Mouse (Mus musculus) olfactory bulb, adult 2 months (tissue): Measurements from ENCODE around the gene Eif2ak2. TPM values are rescaled to one million over a fixed set of nuclear protein-coding genes. Genes with fewer than 3 reads are reported as not detected.

ENCODE experiments used
- H3K27ac ChIP-seq: fragments of 200-500 bp; 2 replicates; pipeline ENCODE4 v1.5.1; 2012; ENCODE audit warnings: low read depth, low read length; ENCODE audit not compliant: insufficient read depth
- H3K4me1 ChIP-seq: fragments of 200-500 bp; 2 replicates; pipeline ENCODE4 v1.6.1; 2012; ENCODE audit warnings: low read length; ENCODE audit not compliant: control insufficient read depth, insufficient read depth
- H3K4me3 ChIP-seq: fragments of 200-500 bp; 2 replicates; pipeline ENCODE4 v1.5.1; 2012; ENCODE audit warnings: mild to moderate bottlenecking, low read depth, low read length, moderate library complexity; ENCODE audit not compliant: insufficient read depth
- CTCF ChIP-seq: fragments of 200-500 bp; IDR thresholded peaks from 2 replicates; pipeline ENCODE4 v1.5.1; 2012; ENCODE audit warnings: low read depth, mild to moderate bottlenecking, low read length, moderate library complexity; ENCODE audit not compliant: insufficient read depth
- POLR2A ChIP-seq: fragments of 200-500 bp; IDR thresholded peaks from 2 replicates; pipeline ENCODE4 v1.6.1; 2012; ENCODE audit warnings: mild to moderate bottlenecking, low read depth, low read length, moderate library complexity; ENCODE audit not compliant: insufficient read depth
- WGBS: fragments of 180-500 bp; shearing (Covaris S2); methylation state at CpG from one replicate; pipeline ENCODE4 v1.1.7; 2018; 5-methylcytosine and 5-hydroxymethylcytosine counted together
- polyA plus RNA-seq: library from polyadenylated mRNA; stranded (reverse); fragments of >200 nt; gene quantifications from 2 replicates; pipeline ENCODE4 v1.2.4, GENCODE M21; 2012; ENCODE audit warnings: low replicate concordance; ENCODE audit not compliant: missing spikeins, insufficient read depth, insufficient read length

Gene Eif2ak2
- polyA plus RNA-seq, 1 experiment: not detected

DNA sequence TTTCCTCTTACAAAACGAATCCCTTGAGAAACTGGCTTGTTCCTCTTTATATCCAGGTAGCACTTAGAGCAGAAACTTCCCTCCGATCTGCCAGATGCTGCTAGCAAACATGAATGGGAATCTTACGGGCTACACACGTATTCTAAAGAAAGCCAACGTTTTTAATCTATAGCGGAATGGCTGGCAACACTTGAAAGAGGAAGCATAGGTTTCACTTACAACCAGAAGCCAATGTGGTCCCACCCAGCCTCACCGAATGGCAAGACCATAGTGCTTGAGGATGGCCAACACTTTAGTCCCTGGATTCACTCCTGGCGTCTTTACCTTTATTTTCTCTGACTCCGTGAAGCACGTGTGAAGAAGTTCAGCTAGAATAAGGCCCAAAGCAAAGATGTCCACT, 26.1 kb downstream of the Eif2ak2 start:
- H3K4me3 ChIP-seq: no peak overlapping the region
- no peak for TF ChIP-seq POLR2A
- no peak for TF ChIP-seq CTCF
- whole genome bisulfite sequencing: 93% methylated on average over 10 of the region's 10 CpGs
- H3K4me1 ChIP-seq: no peaks in the 10 kb centered on the region
- H3K27ac ChIP-seq: no peak overlapping the region

DNA sequence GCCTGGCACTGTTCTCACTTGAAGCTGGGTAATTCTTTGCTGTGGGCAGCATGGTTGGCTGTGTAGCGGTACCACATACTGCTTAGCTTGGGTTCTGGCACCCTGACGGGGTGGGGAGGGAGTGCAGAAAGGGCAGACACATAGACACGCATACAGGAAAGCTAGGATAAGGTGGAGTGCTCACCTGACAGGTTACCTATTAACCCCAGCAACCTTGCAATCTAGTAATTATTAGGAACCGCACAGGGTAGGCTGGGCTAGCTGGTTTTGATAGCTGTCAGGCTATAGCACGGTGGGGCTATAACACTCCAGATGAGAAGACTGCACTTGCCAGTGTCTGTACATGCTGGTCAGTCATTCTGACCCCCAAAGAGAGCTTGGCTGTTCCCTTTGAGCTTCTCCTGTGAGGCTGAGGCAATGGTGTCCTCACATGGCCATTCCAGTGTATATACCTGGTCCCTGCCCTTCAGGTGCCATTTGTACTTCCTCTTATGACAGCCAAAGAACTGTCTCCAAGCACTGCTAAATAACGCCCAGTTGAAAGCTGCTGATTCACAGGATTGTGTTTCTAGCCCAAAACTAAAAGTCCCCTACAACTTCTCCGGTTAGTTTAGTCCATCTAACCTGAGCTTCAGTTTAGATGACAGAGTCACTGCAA, 40.0 kb downstream of the Eif2ak2 start:
- H3K27ac ChIP-seq: no peak overlapping the region
- no peaks in the 10 kb centered on the region for H3K4me1 ChIP-seq
- WGBS: 96% methylated on average over 7 of the region's 7 CpGs
- no peak for TF ChIP-seq POLR2A
- TF ChIP-seq CTCF: no peak
- no peak overlapping the region for H3K4me3 ChIP-seq

DNA sequence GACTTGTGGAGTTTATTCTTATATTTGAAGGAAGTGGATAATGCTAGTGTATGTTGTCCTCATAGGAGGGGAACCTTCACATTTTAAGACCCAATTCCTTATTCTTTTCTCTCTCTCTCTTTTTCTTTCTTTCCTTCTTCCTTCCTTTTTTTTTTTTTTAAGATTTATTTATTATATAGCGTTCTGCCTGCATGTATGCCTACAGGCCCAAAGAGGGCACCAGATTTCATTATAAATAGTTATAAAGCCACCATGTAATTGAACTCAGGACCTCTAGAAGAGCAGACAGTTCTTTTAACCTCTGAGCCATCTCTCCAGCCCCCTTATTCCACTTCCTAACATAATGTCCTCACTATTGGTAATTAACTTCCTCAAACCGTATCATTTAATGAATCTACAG, 46.3 kb downstream of the Eif2ak2 start:
- Histone ChIP-seq H3K4me1 (no peaks in the 10 kb centered on the region), H3K27ac (no peak overlapping the region), H3K4me3 (peak overlapping the region; percentile 68)
- TF ChIP-seq POLR2A (no peak), CTCF (no peak)
- 5% methylated on average over 2 of the region's 2 CpGs for WGBS

DNA sequence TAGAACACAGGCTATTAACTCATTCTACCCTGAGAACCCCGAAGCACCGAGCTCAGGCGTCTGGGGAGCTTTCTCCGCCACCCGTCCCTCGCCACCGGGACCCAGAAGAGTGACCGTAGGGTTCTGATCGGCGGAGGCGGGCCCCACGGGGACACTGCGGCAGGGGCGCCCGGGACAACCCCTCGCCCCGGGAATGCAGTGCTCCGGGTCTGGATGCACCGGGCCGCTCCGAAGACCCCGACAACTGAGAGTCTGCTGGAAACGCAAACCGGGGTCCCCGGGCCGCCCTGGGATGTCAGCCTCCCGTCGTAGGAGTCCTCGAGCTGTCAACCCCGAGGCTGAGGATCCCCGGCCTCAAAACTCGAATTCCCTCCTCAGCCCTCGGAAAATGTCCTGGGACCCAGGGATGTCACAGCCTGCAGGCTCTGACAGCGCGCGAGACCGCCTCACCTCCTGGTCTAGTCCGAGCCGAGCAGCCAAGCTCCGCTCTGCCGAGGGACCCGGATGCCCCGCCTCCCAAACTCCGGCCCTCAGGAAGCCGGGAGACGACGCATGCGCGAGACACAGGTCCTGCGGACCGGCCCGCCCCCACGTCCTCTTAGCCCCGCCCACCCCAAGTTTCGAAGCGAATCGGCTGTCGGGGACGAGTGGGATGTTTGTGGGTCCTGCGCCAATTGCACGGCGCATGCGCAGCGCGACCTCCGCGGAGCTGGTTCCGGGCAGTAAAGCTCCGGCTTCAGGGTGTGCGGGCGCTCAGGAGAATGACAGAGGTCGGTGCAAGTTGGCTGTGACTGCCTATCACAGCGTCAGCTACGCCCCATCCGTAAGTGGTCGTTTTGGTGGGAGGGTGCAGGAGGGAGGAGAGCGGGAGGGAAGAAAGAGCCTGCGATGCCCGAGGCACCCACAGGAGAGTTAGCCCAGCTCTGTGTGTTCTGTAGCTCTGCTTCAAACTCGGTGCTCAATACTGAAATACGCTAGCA, 47.2 kb downstream of the Eif2ak2 start, which contains the start of the genes Heatr5b and Gpatch11:
Heatr5b (minus strand) TSS at position 509 of the 980 bp plus-strand sequence.
Gpatch11 (plus strand) TSS at position 712 of the 980 bp plus-strand sequence.
- Histone ChIP-seq H3K4me1 (no peaks in the 10 kb centered on the region), H3K27ac (no peak within 1 kb of the TSS; the same call in 1 of the 2 replicates), H3K4me3 (peak within 1 kb of the TSS; percentile 68)
- TF ChIP-seq POLR2A (peak; percentile 79), CTCF (no peak)
- WGBS: under 1% methylated on average over 81 of the region's 81 CpGs

DNA sequence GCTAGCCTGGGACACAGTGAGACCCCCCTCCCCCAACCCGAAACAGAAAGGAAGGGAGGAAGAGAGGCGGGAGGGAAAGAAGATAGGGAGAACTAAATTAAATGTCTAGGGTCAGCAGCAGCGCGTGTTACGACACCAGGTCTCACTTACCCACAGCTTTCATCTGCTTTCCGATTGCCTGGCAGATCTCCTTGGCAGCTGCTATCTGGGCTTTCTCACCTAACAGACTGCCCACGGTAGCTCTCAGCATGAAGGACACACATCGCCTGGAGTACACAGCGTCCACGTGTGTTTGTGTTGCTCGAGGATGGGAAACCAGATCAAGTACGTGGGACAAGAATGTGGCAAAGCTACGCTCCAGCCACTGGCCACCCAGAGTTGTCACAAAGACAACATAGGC, 58.0 kb downstream of the Eif2ak2 start:
- H3K4me3 ChIP-seq: no peak overlapping the region
- TF ChIP-seq POLR2A (no peak), CTCF (no peak)
- H3K27ac ChIP-seq: no peak overlapping the region
- H3K4me1 ChIP-seq: no peaks in the 10 kb centered on the region
- WGBS: 90% methylated on average over 13 of the region's 13 CpGs

DNA sequence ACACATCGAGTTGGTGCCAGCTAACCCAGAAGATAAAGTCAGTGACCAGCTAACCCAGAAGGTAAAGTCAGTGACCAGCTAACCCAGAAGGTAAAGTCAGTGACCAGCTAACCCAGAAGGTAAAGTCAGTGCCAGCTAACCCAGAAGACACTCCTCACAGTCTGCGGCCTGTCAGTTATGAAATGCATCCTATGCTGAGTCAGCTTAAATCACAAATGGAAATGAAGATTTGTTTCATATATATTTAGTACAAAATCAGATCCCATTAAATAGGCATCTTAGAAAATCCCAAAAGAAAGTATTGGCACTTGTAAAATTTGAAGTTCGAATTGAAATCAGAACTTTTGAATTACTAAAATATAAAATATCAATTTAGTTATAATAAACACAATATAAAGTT, 72.8 kb downstream of the Eif2ak2 start:
- 95% methylated on average over 3 of the region's 3 CpGs for WGBS
- TF ChIP-seq POLR2A (no peak), CTCF (no peak)
- Histone ChIP-seq H3K27ac (no peak overlapping the region), H3K4me1 (no peaks in the 10 kb centered on the region), H3K4me3 (no peak overlapping the region)

DNA sequence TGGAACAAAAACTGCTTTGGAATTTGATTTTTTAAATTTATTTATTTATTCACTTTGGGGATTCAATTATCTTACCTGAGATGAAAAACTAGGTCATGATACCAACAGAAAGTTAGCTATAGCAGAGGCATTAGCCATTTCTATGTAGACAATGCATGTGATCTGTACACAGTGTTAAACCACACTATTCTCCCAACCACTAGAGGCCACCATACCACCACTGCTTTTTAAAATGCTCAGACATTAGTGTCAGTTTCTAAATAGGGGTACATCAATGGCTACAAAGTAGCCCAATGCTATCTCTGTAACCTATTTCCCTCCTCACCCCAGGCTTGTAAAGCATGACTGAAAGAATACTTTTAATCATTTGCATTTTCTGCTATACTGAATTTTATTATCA, 73.4 kb downstream of the Eif2ak2 start:
- Histone ChIP-seq H3K4me3 (no peak overlapping the region), H3K27ac (no peak overlapping the region), H3K4me1 (no peaks in the 10 kb centered on the region)
- TF ChIP-seq CTCF (no peak), POLR2A (no peak)

Other genes with a start within 250 kb of the Eif2ak2 start
- gene Strn, start 145.4 kb downstream of the Eif2ak2 start, polyA plus RNA-seq: not detected in 2 replicates
- gene Heatr5b, start 47.2 kb downstream of the Eif2ak2 start, polyA plus RNA-seq: 184 TPM in 1 of 2 replicates, not detected in the other
- not detected in 2 replicates for gene Gpatch11, start 47.0 kb downstream of the Eif2ak2 start, polyA plus RNA-seq
- not detected in 2 replicates for gene Sult6b1, start 24.4 kb upstream of the Eif2ak2 start, polyA plus RNA-seq
- not detected in 2 replicates for gene Cebpzos, start 33.9 kb upstream of the Eif2ak2 start, polyA plus RNA-seq
- not detected in 2 replicates for gene Cebpz, start 54.5 kb upstream of the Eif2ak2 start, polyA plus RNA-seq
- not detected in 2 replicates for gene Ndufaf7, start 54.6 kb upstream of the Eif2ak2 start, polyA plus RNA-seq
- gene Prkd3, start 138.2 kb upstream of the Eif2ak2 start, polyA plus RNA-seq: not detected in 2 replicates
- gene Qpct, start 169.3 kb upstream of the Eif2ak2 start, polyA plus RNA-seq: not detected in 2 replicates